Mouse (Mus musculus) layer of hippocampus, adult 9-11 months (tissue): ENCODE measurements at regions not wholly inside any gene's neighbourhood (a gene's known extent, or its start where the extent isn't known, plus 50 kb on each side); places are given as distances from the start of the nearest gene placed in this dataset.
A peak's percentile ranks its signal among the peaks of the same experiment; 100 is the strongest.

Experiments used
- DNase-seq: peaks from one replicate; pipeline ENCODE4 v3.0.0; 2022

DNA sequence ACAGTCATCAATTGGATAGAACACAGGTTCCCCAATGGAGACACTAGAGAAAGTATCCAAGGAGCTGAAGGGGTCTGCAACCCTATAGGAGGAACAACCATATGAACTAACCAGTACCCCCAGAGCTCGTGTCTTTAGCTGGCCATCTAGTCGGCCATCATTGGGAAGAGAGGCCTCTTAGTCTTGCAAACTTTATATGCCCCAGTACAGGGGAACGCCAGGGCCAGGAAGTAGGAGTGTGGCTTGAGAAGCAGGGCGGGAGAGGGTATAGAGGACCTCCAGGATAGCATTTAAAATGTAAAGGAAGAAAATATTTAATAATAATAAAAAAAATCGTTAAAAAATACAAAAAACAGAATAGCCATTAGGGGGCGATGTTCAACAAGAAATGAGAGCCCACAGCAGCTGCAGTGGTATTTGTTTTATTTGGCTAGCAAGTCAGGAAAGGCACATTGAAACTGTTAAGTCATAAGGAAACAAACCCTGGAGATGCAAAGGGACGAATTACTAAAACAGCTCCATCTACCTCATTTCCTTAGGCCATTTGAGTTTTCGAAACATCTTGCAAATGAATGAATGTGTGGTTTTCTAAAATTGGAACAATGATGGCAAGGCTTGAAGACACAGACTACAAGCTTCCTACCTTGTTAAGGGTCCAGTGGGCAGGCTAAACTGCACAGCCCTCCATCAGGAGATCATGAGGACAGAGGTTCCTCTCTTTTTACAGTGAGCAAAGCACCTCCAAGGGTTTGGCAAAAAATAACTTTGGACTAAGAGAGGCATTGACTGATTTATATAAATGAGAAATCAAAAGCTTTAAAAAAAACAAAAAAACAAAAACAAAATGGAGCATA lies 350.7 kb upstream of the Rasa1 start:
- DNase-seq: peak; percentile 5

GRCm38 (mm10) chr13:85629506-85630175 lies 340.7 kb upstream of the Rasa1 start:
- DNase-seq: peak; percentile 74
